Mouse (Mus musculus) MEL (cell line): ENCODE measurements at regions not wholly inside any gene's neighbourhood (a gene's known extent, or its start where the extent isn't known, plus 50 kb on each side); places are given as distances from the start of the nearest gene placed in this dataset.

Source experiments
- CHD2 ChIP-seq: IDR thresholded peaks from 2 replicates; pipeline ENCODE4 v1.6.1; 2011; ENCODE audit warnings: low read length, improper control_type of control experiment
- CTCF ChIP-seq, 3 experiments: IDR thresholded peaks in 2 of 3; conservative IDR thresholded peaks in 1 of 3; 2 replicates each; pipeline ENCODE4 v1.5.1; 2011 to 2012; ENCODE audit warnings: low read length in 3 of 3, low read depth in 2 of 3, mild to moderate bottlenecking in 2 of 3, improper control_type of control experiment in 1 of 3, inconsistent platforms in 1 of 3, mixed read lengths in 1 of 3, moderate library complexity in 1 of 3; ENCODE audit not compliant: control insufficient read depth in 1 of 3, insufficient read depth in 1 of 3, poor library complexity in 1 of 3, severe bottlenecking in 1 of 3
- ETS1 ChIP-seq: IDR thresholded peaks from 2 replicates; pipeline ENCODE4 v1.6.1; 2012; ENCODE audit warnings: low read depth, mild to moderate bottlenecking, inconsistent platforms, low read length, improper control_type of control experiment, moderate library complexity
- GATA1 ChIP-seq: IDR thresholded peaks from 2 replicates; pipeline ENCODE4 v1.6.1; 2011; ENCODE audit warnings: low read depth, low read length, improper control_type of control experiment
- KAT2A ChIP-seq: conservative IDR thresholded peaks from 2 replicates; pipeline ENCODE4 v1.6.1; 2012; ENCODE audit warnings: low read depth, low read length, improper control_type of control experiment, inconsistent platforms
- POLR2A ChIP-seq, 2 experiments: IDR thresholded peaks; 2 replicates each; pipeline ENCODE4 v1.6.1; 2011 to 2012; ENCODE audit warnings: low read length in 2 of 2, mild to moderate bottlenecking in 2 of 2, control low read depth in 1 of 2, improper control_type of control experiment in 1 of 2, low read depth in 1 of 2, moderate library complexity in 1 of 2; ENCODE audit not compliant: control insufficient read depth in 1 of 2, insufficient read depth in 1 of 2, poor library complexity in 1 of 2
- POLR2AphosphoS2 ChIP-seq: IDR thresholded peaks from 2 replicates; pipeline ENCODE4 v1.6.1; 2011; ENCODE audit warnings: low read length, improper control_type of control experiment
- TCF12 ChIP-seq: IDR thresholded peaks from 2 replicates; pipeline ENCODE4 v1.6.1; 2014; ENCODE audit warnings: low read depth, mild to moderate bottlenecking, inconsistent platforms, low read length, improper control_type of control experiment, moderate library complexity

DNA sequence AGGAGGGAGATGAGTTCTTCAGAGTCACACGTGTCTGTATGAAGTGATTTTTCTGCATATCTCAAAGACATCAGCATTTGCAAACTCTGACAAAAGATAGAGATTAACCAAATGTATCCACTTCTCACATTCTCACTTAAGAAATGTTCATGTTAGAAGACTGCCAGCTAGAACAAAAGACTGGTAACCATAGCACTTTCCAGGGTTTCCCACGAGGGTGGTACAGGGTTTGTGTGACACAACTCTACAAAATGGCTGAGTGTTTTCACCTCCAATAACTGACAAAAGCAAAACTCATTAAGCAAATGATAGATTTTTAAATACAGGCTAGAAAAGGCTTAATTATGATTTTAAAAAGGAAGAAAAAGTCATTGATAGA is 523.0 kb downstream of the Etv1 start:
- no peak for TF ChIP-seq CTCF (IDR thresholded peaks at IDR 0.05 in 2 of 3, conservative IDR thresholded peaks at IDR 0.05 in 1 of 3; ENCODE audit: control insufficient read depth in 1 of 3, insufficient read depth in 1 of 3, low read depth in 2 of 3, low read length in 3 of 3, poor library complexity in 1 of 3, severe bottlenecking in 1 of 3)
- TF ChIP-seq TCF12, result no peak
- no peak for TF ChIP-seq POLR2AphosphoS2
- TF ChIP-seq KAT2A, result no peak
- TF ChIP-seq CHD2, result no peak
- TF ChIP-seq POLR2A (IDR thresholded peaks at IDR 0.05; ENCODE audit: control insufficient read depth in 1 of 2, insufficient read depth in 1 of 2, low read depth in 1 of 2, low read length in 2 of 2, poor library complexity in 1 of 2), result no peak
- no peak for TF ChIP-seq ETS1
- TF ChIP-seq GATA1, result no peak
